Mouse (Mus musculus): ENCODE measurements around the gene March7.

The March7 gene

GRCm38 (mm10) chr2:60214683-60215082 lies 5.0 kb downstream of the March7 start:
- DNase-seq (ENCODE audit: low spot score): no peak

GRCm38 (mm10) chr2:60216547-60217153 lies 7.0 kb downstream of the March7 start:
- DNase-seq (ENCODE audit: low spot score): no peak

- DNase-seq (ENCODE audit: low spot score): no peak
Measured at GRCm38 (mm10) chr2:60217620-60218019, 7.9 kb downstream of the March7 start.

- no peak for DNase-seq (ENCODE audit: low spot score)
Measured at GRCm38 (mm10) chr2:60221236-60221635, 11.5 kb downstream of the March7 start.

- no peak for DNase-seq (ENCODE audit: low spot score)
Measured at GRCm38 (mm10) chr2:60221954-60222353, 12.3 kb downstream of the March7 start.

- no peak for DNase-seq (ENCODE audit: low spot score)
Measured at GRCm38 (mm10) chr2:60223489-60223888, 13.8 kb downstream of the March7 start.

GRCm38 (mm10) chr2:60228470-60228869 lies 18.8 kb downstream of the March7 start:
- DNase-seq (ENCODE audit: low spot score): no peak

- DNase-seq (ENCODE audit: low spot score): no peak
Measured at GRCm38 (mm10) chr2:60230361-60230760, 20.7 kb downstream of the March7 start.

- DNase-seq (ENCODE audit: low spot score): no peak
Measured at GRCm38 (mm10) chr2:60233147-60233546, 23.5 kb downstream of the March7 start.

GRCm38 (mm10) chr2:60234506-60234905 lies 24.8 kb downstream of the March7 start:
- DNase-seq (ENCODE audit: low spot score): no peak

GRCm38 (mm10) chr2:60252782-60253181 lies 43.1 kb downstream of the March7 start:
- DNase-seq (ENCODE audit: low spot score): no peak

- no peak for DNase-seq (ENCODE audit: low spot score)
Measured at GRCm38 (mm10) chr2:60253506-60253905, 43.8 kb downstream of the March7 start.

GRCm38 (mm10) chr2:60256751-60257150 lies 47.1 kb downstream of the March7 start:
- no peak for DNase-seq (ENCODE audit: low spot score)

GRCm38 (mm10) chr2:60259186-60259585 lies 49.5 kb downstream of the March7 start:
- DNase-seq (ENCODE audit: low spot score): no peak

- no peak for DNase-seq (ENCODE audit: low spot score)
Measured at GRCm38 (mm10) chr2:60260621-60261350, 51.1 kb downstream of the March7 start.

- DNase-seq (ENCODE audit: low spot score): no peak
Measured at GRCm38 (mm10) chr2:60267567-60267966, 57.9 kb downstream of the March7 start.

- no peak for DNase-seq (ENCODE audit: low spot score)
Measured at GRCm38 (mm10) chr2:60269856-60270479, 60.3 kb downstream of the March7 start.

- DNase-seq (ENCODE audit: low spot score): no peak
Measured at GRCm38 (mm10) chr2:60278627-60279026, 68.9 kb downstream of the March7 start.

GRCm38 (mm10) chr2:60282625-60283024 lies 72.9 kb downstream of the March7 start:
- DNase-seq (ENCODE audit: low spot score): no peak

- DNase-seq (ENCODE audit: low spot score): peak; percentile 45
Measured at GRCm38 (mm10) chr2:60283208-60283750, 73.6 kb downstream of the March7 start.

- peak; percentile 56 for DNase-seq (ENCODE audit: low spot score)
Measured at GRCm38 (mm10) chr2:60283751-60284466, 74.2 kb downstream of the March7 start.

GRCm38 (mm10) chr2:60284467-60284821 lies 74.8 kb downstream of the March7 start, which contains the start of gene Cd302:
Gene Cd302, minus strand, starts transcription at chr2:60284488.
- no peak for DNase-seq (ENCODE audit: low spot score)

Measured in lung, postnatal 25 days (tissue).